Mouse (Mus musculus): Measurements from ENCODE around the gene Lmln.

DNA sequence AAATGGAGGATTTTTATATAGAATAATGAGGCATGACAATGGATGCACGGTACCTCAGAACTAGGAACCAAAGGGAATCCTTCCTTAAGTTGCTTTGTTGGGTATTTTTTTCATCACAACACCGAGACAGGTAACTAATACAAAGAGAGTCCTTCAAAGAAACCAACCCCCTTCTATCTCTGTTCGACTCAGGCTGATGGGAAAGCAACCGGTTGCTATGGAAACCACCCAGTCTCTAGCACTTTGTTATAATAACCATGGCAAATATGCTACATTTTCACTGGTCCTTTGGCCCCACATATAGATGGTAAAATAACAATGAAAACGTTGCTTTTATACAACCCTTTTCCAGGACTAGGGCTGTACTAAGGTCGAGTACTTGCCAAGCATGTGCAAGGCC, 109.5 kb downstream of the Lmln start:
- no peak for TF ChIP-seq ZKSCAN1 (IDR thresholded peaks at IDR 0.05; ENCODE audit: low read depth, low read length)
- no peak for TF ChIP-seq CTCF (IDR thresholded peaks at IDR 0.05 in 2 of 3, conservative IDR thresholded peaks at IDR 0.05 in 1 of 3; ENCODE audit: control insufficient read depth in 1 of 3, insufficient read depth in 1 of 3, low read depth in 2 of 3, low read length in 3 of 3, poor library complexity in 1 of 3, severe bottlenecking in 1 of 3)
